Comparison of ENCODE assay signal across 23 mouse cellular contexts in the genomic region with DNA sequence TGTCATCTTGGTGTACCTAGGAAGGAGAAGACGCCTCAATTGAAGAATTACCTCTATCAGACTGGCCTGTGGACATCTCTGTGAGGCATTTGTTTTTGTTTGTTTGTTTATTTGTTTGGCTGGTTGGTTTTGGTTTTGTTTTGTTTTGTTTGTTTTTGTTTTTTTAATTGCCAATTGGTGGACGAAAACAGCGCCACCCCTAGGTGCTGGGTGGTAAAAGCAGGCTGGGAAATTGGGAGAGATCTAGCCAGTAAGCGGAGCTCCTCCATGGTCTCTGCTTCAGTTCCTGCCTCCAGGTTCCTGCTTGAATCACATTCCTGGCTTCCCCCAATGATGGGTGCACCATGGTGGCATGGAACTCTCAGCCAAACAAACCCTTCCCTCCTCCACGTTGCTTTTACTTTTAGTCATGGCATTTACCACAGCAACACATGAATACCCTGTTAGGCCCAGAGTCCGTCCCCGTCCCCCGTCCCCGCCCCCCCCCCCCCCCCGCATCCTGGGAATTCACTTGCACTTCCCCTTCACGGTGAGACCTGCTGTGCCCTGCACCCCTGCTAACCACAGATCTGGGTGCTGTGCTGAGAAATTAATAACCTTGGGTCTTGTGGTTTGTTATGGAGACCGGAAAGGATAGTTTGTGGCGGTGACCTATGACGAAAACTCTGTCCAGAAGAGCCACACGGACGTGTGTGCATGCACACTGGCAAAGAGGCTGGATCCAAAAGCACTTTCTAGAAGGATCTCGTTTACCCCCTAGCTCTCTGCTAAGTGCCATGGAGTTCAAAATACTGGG. TPM values are rescaled to one million over a fixed set of nuclear protein-coding genes. Genes with fewer than 3 reads are reported as not detected.
DNase-seq lines count a peak whose midpoint lies in the region; ATAC-seq and TF ChIP-seq lines count a peak whose summit lies in the region.
"Had no signal": no experiment of that assay in that cellular context is flagged by ENCODE, and none has a peak within 500 bp of the region (broad histone marks: within the 10 kb centered on the region; RNA-seq: fewer than 3 reads in every experiment).

No protein-coding gene starts in this region.

- no peak for ATAC-seq in lung, embryonic 14.5 days (ENCODE audit: insufficient read depth)
- peak; percentile 45 for ATAC-seq in megakaryocyte progenitor cell, adult 5-6 weeks (replicated peaks; ENCODE audit: poor library complexity)
- ATAC-seq: midbrain, embryonic 15.5 days had no signal

- TF ChIP-seq RAD21 in MEL (IDR thresholded peaks at IDR 0.05; ENCODE audit: low read depth, low read length): no peak

- 64% methylated on average over 17 of the region's 17 CpGs for WGBS in heart, adult 2 months
- 89% methylated on average over 17 of the region's 17 CpGs for WGBS in lung, embryonic 14.5 days

- no peak overlapping the region for H3K4me2 ChIP-seq in lung, embryonic 14.5 days
- H3K4me2 ChIP-seq: embryonic facial prominence, embryonic 15.5 days; heart, embryonic 11.5 days; liver, embryonic 13.5 days; midbrain, embryonic 15.5 days had no signal

- TF ChIP-seq CTCF in heart, adult 2 months (IDR thresholded peaks at IDR 0.05): peak; percentile 31
- peak; percentile 23 for TF ChIP-seq CTCF in lung, embryonic 14.5 days (IDR thresholded peaks at IDR 0.05; ENCODE audit: low read depth)
- peak; percentile 63 to 75 (median 64) for TF ChIP-seq CTCF in MEL (IDR thresholded peaks at IDR 0.05 in 2 of 3, conservative IDR thresholded peaks at IDR 0.05 in 1 of 3; ENCODE audit: control insufficient read depth in 1 of 3, insufficient read depth in 1 of 3, low read depth in 2 of 3, low read length in 3 of 3, poor library complexity in 1 of 3, severe bottlenecking in 1 of 3)

- peaks cover 21% of the 10 kb centered on the region for H3K36me3 ChIP-seq in heart, adult 2 months (ENCODE audit: control insufficient read depth, insufficient read depth, low read length)
- peaks cover 10% of the 10 kb centered on the region; the same call in 1 of the 2 replicates for H3K36me3 ChIP-seq in lung, embryonic 14.5 days (ENCODE audit: insufficient read depth)
- peaks cover 2 to 61% of the 10 kb centered on the region in 2 experiments; a peak in 3 of 4 replicates for H3K36me3 ChIP-seq in MEL (ENCODE audit: control insufficient read depth in 1 of 2, insufficient read depth in 2 of 2, low read length in 2 of 2)
- H3K36me3 ChIP-seq: liver, embryonic 13.5 days; midbrain, embryonic 15.5 days had no signal

- H3K9me3 ChIP-seq in lung, embryonic 14.5 days (ENCODE audit: low read depth, low read length): no peaks in the 10 kb centered on the region
- H3K9me3 ChIP-seq in MEL (replicated peaks; ENCODE audit: insufficient read depth, low read length): no peaks in the 10 kb centered on the region
- H3K9me3 ChIP-seq: embryonic facial prominence, embryonic 15.5 days; forebrain, embryonic 10.5 days; limb, embryonic 10.5 days; liver, embryonic 13.5 days; midbrain, embryonic 15.5 days had no signal

- H3K79me2 ChIP-seq in heart, adult 2 months (replicated peaks; ENCODE audit: control insufficient read depth, insufficient read depth, low read length): peaks cover 7% of the 10 kb centered on the region
- peaks cover 76% of the 10 kb centered on the region for H3K79me2 ChIP-seq in MEL (ENCODE audit: control insufficient read depth, insufficient read depth, low read length, poor library complexity)

- H3K27me3 ChIP-seq in heart, adult 2 months (ENCODE audit: control insufficient read depth, insufficient read depth, low read length): no peaks in the 10 kb centered on the region
- no peaks in the 10 kb centered on the region for H3K27me3 ChIP-seq in lung, embryonic 14.5 days (ENCODE audit: insufficient read depth, low read length)
- no peaks in the 10 kb centered on the region for H3K27me3 ChIP-seq in MEL (ENCODE audit: control insufficient read depth in 1 of 2, insufficient read depth in 2 of 2, low read length in 2 of 2)
- H3K27me3 ChIP-seq: embryonic facial prominence, embryonic 15.5 days; liver, embryonic 13.5 days; midbrain, embryonic 15.5 days had no signal

- DNase-seq in heart, adult 2 months: no peak
- DNase-seq in heart, postnatal 25 days (ENCODE audit: low spot score): no peak
- DNase-seq in lung, embryonic 14.5 days: no peak
- no peak for DNase-seq in lung, postnatal 36 days
- DNase-seq in MEL (ENCODE audit: low read depth, low spot score): no peak
- no peak for DNase-seq in testis, postnatal 14 days (ENCODE audit: low spot score)
- no peak for DNase-seq in adrenal gland, adult 8-10 months
- DNase-seq: cerebellum, adult 9-11 months; embryo, embryonic 11 days; gastrocnemius, postnatal 25 days; heart, postnatal 36 days; kidney, adult 2 months; kidney, postnatal 36 days; liver, embryonic 13.5 days; retina, postnatal 1 day; thymus, adult 2 months had no signal

- no peak overlapping the region for H3K9ac ChIP-seq in heart, adult 2 months (ENCODE audit: low read depth, low read length)
- H3K9ac ChIP-seq in lung, embryonic 14.5 days: no peak overlapping the region
- H3K9ac ChIP-seq in MEL (ENCODE audit: control insufficient read depth, low read depth, low read length, poor library complexity, severe bottlenecking): no peak overlapping the region
- H3K9ac ChIP-seq: embryonic facial prominence, embryonic 15.5 days; liver, embryonic 13.5 days; midbrain, embryonic 15.5 days had no signal

- no peak for TF ChIP-seq POLR2A in heart, adult 2 months (IDR thresholded peaks at IDR 0.05; ENCODE audit: insufficient read depth, low read depth, low read length)
- no peak; a peak in 2 of 4 replicates for TF ChIP-seq POLR2A in MEL (IDR thresholded peaks at IDR 0.05; ENCODE audit: control insufficient read depth in 1 of 2, insufficient read depth in 1 of 2, low read depth in 1 of 2, low read length in 2 of 2, poor library complexity in 1 of 2)

- no peak overlapping the region for H3K4me3 ChIP-seq in heart, adult 2 months
- H3K4me3 ChIP-seq in lung, embryonic 14.5 days (ENCODE audit: low read depth, low read length): no peak overlapping the region
- no peak overlapping the region for H3K4me3 ChIP-seq in MEL (ENCODE audit: control insufficient read depth in 1 of 2, insufficient read depth in 1 of 2, low read depth in 2 of 2, low read length in 2 of 2)
- H3K4me3 ChIP-seq: embryonic facial prominence, embryonic 15.5 days; forebrain, embryonic 10.5 days; limb, embryonic 10.5 days; liver, embryonic 13.5 days; midbrain, embryonic 15.5 days had no signal

- no peak overlapping the region; the same call in 1 of the 2 replicates for H3K27ac ChIP-seq in heart, adult 2 months
- no peak overlapping the region for H3K27ac ChIP-seq in lung, embryonic 14.5 days (ENCODE audit: low read depth)
- no peak overlapping the region for H3K27ac ChIP-seq in MEL (ENCODE audit: control insufficient read depth, low read depth, low read length)
- H3K27ac ChIP-seq: embryonic facial prominence, embryonic 15.5 days; forebrain, embryonic 10.5 days; liver, embryonic 13.5 days; macrophage; midbrain, embryonic 15.5 days had no signal

- no peak for TF ChIP-seq EP300 in heart, adult 2 months (IDR thresholded peaks at IDR 0.05; ENCODE audit: insufficient read depth, low read depth, low read length)
- TF ChIP-seq EP300 in MEL (IDR thresholded peaks at IDR 0.05; ENCODE audit: low read depth in 1 of 2, low read length in 2 of 2): no peak

- peaks cover 53% of the 10 kb centered on the region for H3K4me1 ChIP-seq in heart, adult 2 months (ENCODE audit: control insufficient read depth, insufficient read depth, low read length)
- H3K4me1 ChIP-seq in lung, embryonic 14.5 days (ENCODE audit: insufficient read depth): peaks cover 17% of the 10 kb centered on the region
- H3K4me1 ChIP-seq in MEL (ENCODE audit: control insufficient read depth in 1 of 2, insufficient read depth in 2 of 2, low read length in 2 of 2): 0 out of 4 replicates have a peak, but pooled peaks cover 0 to 2% of the 10 kb centered on the region in 2 experiments

- intact Hi-C loops in heart, adult 2 months (cut with DNase I): no loop called here
- intact Hi-C loops in heart, postnatal 25 days (cut with DNase I): no loop called here

TF ChIP-seq in MEL, 35 proteins besides CTCF, POLR2A, EP300 and RAD21 (continues in another document):
- no peak for TF ChIP-seq USF2 (IDR thresholded peaks at IDR 0.05; ENCODE audit: borderline replicate concordance in 1 of 2, insufficient read depth in 1 of 2, low read depth in 1 of 2, low read length in 2 of 2)

RNA-seq across cellular contexts. Expression of a gene that starts 27.9 kb away (rescaled TPM):
- total RNA-seq in heart, adult 2 months (2021): 10 to 100 TPM; 23.7 to 25.7 TPM
- 54.9 and 61.8 TPM in 2 replicates for polyA plus RNA-seq in heart, adult 2 months (2012; rRNA removed)
- total RNA-seq in heart, postnatal 25 days (2021): 10 to 100 TPM; 30.3 to 33.0 TPM
- 43.8 and 51.2 TPM in 2 replicates for polyA plus RNA-seq in lung, embryonic 14.5 days (2014; fragmentation: Nextera tagmentation; extraction: Ambion mirVana)
- 100 and 102 TPM in 2 replicates for total RNA-seq in MEL (2012; rRNA removed)
- 100 to 1,000 TPM in 1 of 2 experiments, not detected in 1; 389 TPM for polyA plus RNA-seq in MEL (2012; ENCODE audit: insufficient read depth in 1 of 2, insufficient read length in 2 of 2, low read depth in 1 of 2, low replicate concordance in 2 of 2, missing spikeins in 1 of 2)
- 22.1 and 29.2 TPM in 2 replicates for total RNA-seq in megakaryocyte progenitor cell, adult 5-6 weeks (2015)
- 12.6 and 14.0 TPM in 2 replicates for total RNA-seq in megakaryocyte progenitor cell, adult 5-6 weeks (2017)
- 100 to 1,000 TPM in 2 of 4 experiments, 10 to 100 TPM in 2; 86.1 to 106 (median 96.2) TPM for total RNA-seq in adrenal gland, adult 8-10 months (2022)

RNA-seq across cellular contexts. Expression of a gene that starts 38.1 kb away (rescaled TPM):
- total RNA-seq in heart, adult 2 months (2021): 10 to 100 TPM; 72.7 to 73.0 TPM
- 82.8 and 85.3 TPM in 2 replicates for polyA plus RNA-seq in heart, adult 2 months (2012; rRNA removed)
- total RNA-seq in heart, postnatal 25 days (2021): 10 to 100 TPM; 76.5 to 83.0 TPM
- polyA plus RNA-seq in lung, embryonic 14.5 days (2014; fragmentation: Nextera tagmentation; extraction: Ambion mirVana): 25.3 and 32.7 TPM in 2 replicates
- total RNA-seq in MEL (2012; rRNA removed): 116 and 136 TPM in 2 replicates
- 100 to 1,000 TPM in 1 of 2 experiments, not detected in 1; 299 TPM for polyA plus RNA-seq in MEL (2012; ENCODE audit: insufficient read depth in 1 of 2, insufficient read length in 2 of 2, low read depth in 1 of 2, low replicate concordance in 2 of 2, missing spikeins in 1 of 2)
- 83.0 and 94.4 TPM in 2 replicates for total RNA-seq in megakaryocyte progenitor cell, adult 5-6 weeks (2015)
- total RNA-seq in megakaryocyte progenitor cell, adult 5-6 weeks (2017): 62.7 and 70.0 TPM in 2 replicates
- total RNA-seq in adrenal gland, adult 8-10 months (2022): 100 to 1,000 TPM; 120 to 216 (median 160) TPM

RNA-seq across cellular contexts. Expression of a gene that starts 48.6 kb away (rescaled TPM):
- total RNA-seq in heart, adult 2 months (2021): 10 to 100 TPM; 21.5 to 27.9 TPM
- 44.4 and 57.0 TPM in 2 replicates for polyA plus RNA-seq in heart, adult 2 months (2012; rRNA removed)
- total RNA-seq in heart, postnatal 25 days (2021): 10 to 100 TPM; 20.7 to 26.5 TPM
- 14.3 and 17.5 TPM in 2 replicates for polyA plus RNA-seq in lung, embryonic 14.5 days (2014; fragmentation: Nextera tagmentation; extraction: Ambion mirVana)
- total RNA-seq in MEL (2012; rRNA removed): 4.0 and 7.4 TPM in 2 replicates
- polyA plus RNA-seq in MEL (2012; ENCODE audit: insufficient read depth in 1 of 2, insufficient read length in 2 of 2, low read depth in 1 of 2, low replicate concordance in 2 of 2, missing spikeins in 1 of 2): 1 to 10 TPM in 1 of 2 experiments, not detected in 1; 6.6 TPM
- 4.0 and 4.5 TPM in 2 replicates for total RNA-seq in megakaryocyte progenitor cell, adult 5-6 weeks (2015)
- total RNA-seq in megakaryocyte progenitor cell, adult 5-6 weeks (2017): 11.7 and 12.0 TPM in 2 replicates
- 10 to 100 TPM; 12.2 to 39.5 (median 25.7) TPM for total RNA-seq in adrenal gland, adult 8-10 months (2022)
